Mouse (Mus musculus): ENCODE measurements around the gene Csrnp3.
A peak's percentile ranks its signal among the peaks of the same experiment; 100 is the strongest.
"Not testable (repeated sequence)": the region's sequence is repeated elsewhere in the genome, so short reads cannot be mapped to it uniquely, and the experiment has no call there.

Csrnp3 gene

GRCm38 (mm10) chr2:65845551-65845950 lies at the start of gene Csrnp3:
Csrnp3 (plus strand) TSS chr2:65845767.
- DNase-seq (ENCODE audit: low spot score), result peak; percentile 15

GRCm38 (mm10) chr2:65801054-65801709 lies 44.4 kb upstream of the Csrnp3 start:
- DNase-seq (ENCODE audit: low spot score), result no peak

- no peak for DNase-seq (ENCODE audit: low spot score)
Observed at GRCm38 (mm10) chr2:65806556-65806955, 39.0 kb upstream of the Csrnp3 start.

- not testable (repeated sequence) for DNase-seq (ENCODE audit: low spot score)
Observed at GRCm38 (mm10) chr2:65811203-65811602, 34.4 kb upstream of the Csrnp3 start.

GRCm38 (mm10) chr2:65818080-65818796 lies 27.3 kb upstream of the Csrnp3 start:
- no peak for DNase-seq (ENCODE audit: low spot score)

GRCm38 (mm10) chr2:65820114-65820769 lies 25.3 kb upstream of the Csrnp3 start:
- no peak for DNase-seq (ENCODE audit: low spot score)

- DNase-seq (ENCODE audit: low spot score), result no peak
Observed at GRCm38 (mm10) chr2:65826314-65826713, 19.3 kb upstream of the Csrnp3 start.

- DNase-seq (ENCODE audit: low spot score), result no peak
Observed at GRCm38 (mm10) chr2:65826801-65827200, 18.8 kb upstream of the Csrnp3 start.

GRCm38 (mm10) chr2:65828699-65829098 lies 16.9 kb upstream of the Csrnp3 start:
- DNase-seq (ENCODE audit: low spot score), result no peak

GRCm38 (mm10) chr2:65832738-65833395 lies 12.7 kb upstream of the Csrnp3 start:
- DNase-seq (ENCODE audit: low spot score), result no peak

GRCm38 (mm10) chr2:65833421-65833820 lies 12.1 kb upstream of the Csrnp3 start:
- no peak for DNase-seq (ENCODE audit: low spot score)

GRCm38 (mm10) chr2:65841606-65842005 lies 4.0 kb upstream of the Csrnp3 start:
- no peak for DNase-seq (ENCODE audit: low spot score)

GRCm38 (mm10) chr2:65842356-65842755 lies 3.2 kb upstream of the Csrnp3 start:
- DNase-seq (ENCODE audit: low spot score), result no peak

- DNase-seq (ENCODE audit: low spot score), result no peak
Observed at GRCm38 (mm10) chr2:65846000-65846755, 611 bp downstream of the Csrnp3 start.

GRCm38 (mm10) chr2:65847463-65848110 lies 2.0 kb downstream of the Csrnp3 start:
- no peak for DNase-seq (ENCODE audit: low spot score)

- DNase-seq (ENCODE audit: low spot score), result no peak
Observed at GRCm38 (mm10) chr2:65848706-65849105, 3.1 kb downstream of the Csrnp3 start.

- not testable (repeated sequence) for DNase-seq (ENCODE audit: low spot score)
Observed at GRCm38 (mm10) chr2:65850282-65850681, 4.7 kb downstream of the Csrnp3 start.

- no peak for DNase-seq (ENCODE audit: low spot score)
Observed at GRCm38 (mm10) chr2:65856791-65857190, 11.2 kb downstream of the Csrnp3 start.

- DNase-seq (ENCODE audit: low spot score), result no peak
Observed at GRCm38 (mm10) chr2:65859767-65860727, 14.5 kb downstream of the Csrnp3 start.

- DNase-seq (ENCODE audit: low spot score), result no peak
Observed at GRCm38 (mm10) chr2:65864778-65865339, 19.3 kb downstream of the Csrnp3 start.

All from testis, postnatal 14 days (tissue).